Mouse (Mus musculus): ENCODE measurements around the gene Trim17. TPM values are rescaled to one million over a fixed set of nuclear protein-coding genes. Genes with fewer than 3 reads are reported as not detected.

The Trim17 gene
- 0.27 and 0.57 TPM in 2 replicates for polyA plus RNA-seq (2015; fragmentation: Nextera tagmentation; extraction: Ambion mirVana)

GRCm38 (mm10) chr11:58954420-58955142 is at the start of gene Trim17, which contains the start of gene Hist3h2a:
Gene Trim17, plus strand, starts transcription at chr11:58954685.
Gene Hist3h2a, plus strand, starts transcription at chr11:58954685.
- H3K36me3 ChIP-seq, result 0 out of 2 replicates have a peak, but pooled peaks cover 4% of the 10 kb centered on the region
- whole genome bisulfite sequencing, result under 1% methylated on average over 49 of the region's 49 CpGs
- ATAC-seq (replicated peaks; ENCODE audit: insufficient number of reproducible peaks, insufficient read depth, low FRiP score, low read depth), result peak; percentile 92
- H3K4me3 ChIP-seq, result peak within 1 kb of the TSS; percentile 86
- H3K27me3 ChIP-seq, result peaks cover 16% of the 10 kb centered on the region
- H3K4me2 ChIP-seq, result peak within 1 kb of the TSS; percentile 94
- no peaks in the 10 kb centered on the region for H3K9me3 ChIP-seq (replicated peaks)
- H3K27ac ChIP-seq, result peak within 1 kb of the TSS; percentile 100
- peak within 1 kb of the TSS; percentile 93 for H3K9ac ChIP-seq
- H3K4me1 ChIP-seq (replicated peaks), result peaks cover 43% of the 10 kb centered on the region

GRCm38 (mm10) chr11:58904838-58905237 is 49.6 kb upstream of the Trim17 start:
- peak overlapping the region; percentile 86; the same call in 1 of the 2 replicates for H3K4me2 ChIP-seq
- no peak overlapping the region for H3K27ac ChIP-seq
- 51% methylated on average over 6 of the region's 6 CpGs for WGBS
- no peak overlapping the region for H3K4me3 ChIP-seq
- peaks cover 13% of the 10 kb centered on the region for H3K4me1 ChIP-seq (replicated peaks)
- H3K36me3 ChIP-seq, result peaks cover 17% of the 10 kb centered on the region
- ATAC-seq (replicated peaks; ENCODE audit: insufficient number of reproducible peaks, insufficient read depth, low FRiP score, low read depth), result no peak
- no peak overlapping the region for H3K9ac ChIP-seq
- no peaks in the 10 kb centered on the region for H3K27me3 ChIP-seq
- H3K9me3 ChIP-seq (replicated peaks), result no peaks in the 10 kb centered on the region

- Histone ChIP-seq H3K9ac (no peak overlapping the region), H3K4me3 (no peak overlapping the region), H3K27ac (no peak overlapping the region), H3K9me3 (replicated peaks) (no peaks in the 10 kb centered on the region), H3K4me1 (replicated peaks) (peaks cover 6% of the 10 kb centered on the region), H3K4me2 (0 out of 2 replicates have a peak overlapping the region, but pooled peaks have one; percentile 69), H3K27me3 (0 out of 2 replicates have a peak, but pooled peaks cover 6% of the 10 kb centered on the region), H3K36me3 (no peaks in the 10 kb centered on the region)
- WGBS, result 64% methylated on average over 1 of the region's 1 CpGs
- no peak for ATAC-seq (replicated peaks; ENCODE audit: insufficient number of reproducible peaks, insufficient read depth, low FRiP score, low read depth)
Measured at GRCm38 (mm10) chr11:58913776-58914175, 40.7 kb upstream of the Trim17 start.

- H3K4me3 ChIP-seq, result peak overlapping the region; percentile 41
- 9% methylated on average over 17 of the region's 17 CpGs for WGBS
- H3K36me3 ChIP-seq, result no peaks in the 10 kb centered on the region
- H3K4me2 ChIP-seq, result peak overlapping the region; percentile 69
- peaks cover 6% of the 10 kb centered on the region for H3K4me1 ChIP-seq (replicated peaks)
- ATAC-seq (replicated peaks; ENCODE audit: insufficient number of reproducible peaks, insufficient read depth, low FRiP score, low read depth), result no peak; the same call in 1 of the 2 replicates
- H3K27me3 ChIP-seq, result 0 out of 2 replicates have a peak, but pooled peaks cover 6% of the 10 kb centered on the region
- H3K9me3 ChIP-seq (replicated peaks), result no peaks in the 10 kb centered on the region
- H3K9ac ChIP-seq, result peak overlapping the region; percentile 51
- H3K27ac ChIP-seq, result no peak overlapping the region
Measured at GRCm38 (mm10) chr11:58914461-58915028, 39.9 kb upstream of the Trim17 start.

GRCm38 (mm10) chr11:58916879-58917744 is 37.4 kb upstream of the Trim17 start:
- Histone ChIP-seq H3K4me2 (no peak overlapping the region), H3K36me3 (no peaks in the 10 kb centered on the region), H3K27me3 (0 out of 2 replicates have a peak, but pooled peaks cover 6% of the 10 kb centered on the region), H3K4me1 (replicated peaks) (peaks cover 6% of the 10 kb centered on the region), H3K9me3 (replicated peaks) (no peaks in the 10 kb centered on the region), H3K9ac (no peak overlapping the region), H3K27ac (no peak overlapping the region), H3K4me3 (no peak overlapping the region)
- 55% methylated on average over 14 of the region's 14 CpGs for WGBS
- 0 out of 2 replicates have a peak, but pooled peaks have one; percentile 21 for ATAC-seq (replicated peaks; ENCODE audit: insufficient number of reproducible peaks, insufficient read depth, low FRiP score, low read depth)

GRCm38 (mm10) chr11:58917745-58918366 is 36.6 kb upstream of the Trim17 start, which contains the start of gene Btnl10:
Gene Btnl10, plus strand, starts transcription at chr11:58917908.
- ATAC-seq (replicated peaks; ENCODE audit: insufficient number of reproducible peaks, insufficient read depth, low FRiP score, low read depth), result no peak
- Histone ChIP-seq H3K36me3 (no peaks in the 10 kb centered on the region), H3K9me3 (replicated peaks) (no peaks in the 10 kb centered on the region), H3K27me3 (0 out of 2 replicates have a peak, but pooled peaks cover 6% of the 10 kb centered on the region), H3K4me2 (no peak within 1 kb of the TSS), H3K4me3 (no peak within 1 kb of the TSS), H3K27ac (no peak within 1 kb of the TSS), H3K9ac (no peak within 1 kb of the TSS), H3K4me1 (replicated peaks) (peaks cover 6% of the 10 kb centered on the region)
- 76% methylated on average over 12 of the region's 12 CpGs for WGBS

- no peak overlapping the region for H3K9ac ChIP-seq
- no peaks in the 10 kb centered on the region for H3K36me3 ChIP-seq
- H3K4me2 ChIP-seq, result no peak overlapping the region
- no peak for ATAC-seq (replicated peaks; ENCODE audit: insufficient number of reproducible peaks, insufficient read depth, low FRiP score, low read depth)
- H3K4me3 ChIP-seq, result no peak overlapping the region
- H3K9me3 ChIP-seq (replicated peaks), result no peaks in the 10 kb centered on the region
- 65% methylated on average over 5 of the region's 5 CpGs for WGBS
- 0 out of 2 replicates have a peak, but pooled peaks cover 6% of the 10 kb centered on the region for H3K27me3 ChIP-seq
- peaks cover 6% of the 10 kb centered on the region for H3K4me1 ChIP-seq (replicated peaks)
- no peak overlapping the region for H3K27ac ChIP-seq
Measured at GRCm38 (mm10) chr11:58918759-58919158, 35.7 kb upstream of the Trim17 start.

GRCm38 (mm10) chr11:58922420-58922819 is 32.1 kb upstream of the Trim17 start:
- Histone ChIP-seq H3K4me1 (replicated peaks) (no peaks in the 10 kb centered on the region), H3K4me2 (no peak overlapping the region), H3K27ac (no peak overlapping the region), H3K36me3 (no peaks in the 10 kb centered on the region), H3K9me3 (replicated peaks) (no peaks in the 10 kb centered on the region), H3K27me3 (no peaks in the 10 kb centered on the region), H3K4me3 (no peak overlapping the region), H3K9ac (no peak overlapping the region)
- 79% methylated on average over 9 of the region's 9 CpGs for WGBS
- ATAC-seq (replicated peaks; ENCODE audit: insufficient number of reproducible peaks, insufficient read depth, low FRiP score, low read depth), result no peak

- Histone ChIP-seq H3K27ac (no peak overlapping the region), H3K9ac (no peak overlapping the region), H3K4me2 (no peak overlapping the region), H3K4me3 (no peak overlapping the region), H3K36me3 (peaks cover 9% of the 10 kb centered on the region; the same call in 1 of the 2 replicates), H3K4me1 (replicated peaks) (peaks cover 8% of the 10 kb centered on the region), H3K9me3 (replicated peaks) (no peaks in the 10 kb centered on the region), H3K27me3 (no peaks in the 10 kb centered on the region)
- 86% methylated on average over 2 of the region's 3 CpGs for WGBS
- no peak for ATAC-seq (replicated peaks; ENCODE audit: insufficient number of reproducible peaks, insufficient read depth, low FRiP score, low read depth)
Measured at GRCm38 (mm10) chr11:58926651-58927050, 27.8 kb upstream of the Trim17 start.

- no peak overlapping the region for H3K27ac ChIP-seq
- 67% methylated on average over 2 of the region's 2 CpGs for WGBS
- H3K9ac ChIP-seq, result no peak overlapping the region
- no peaks in the 10 kb centered on the region for H3K27me3 ChIP-seq
- peaks cover 13% of the 10 kb centered on the region for H3K36me3 ChIP-seq
- ATAC-seq (replicated peaks; ENCODE audit: insufficient number of reproducible peaks, insufficient read depth, low FRiP score, low read depth), result no peak
- no peak overlapping the region for H3K4me2 ChIP-seq
- peaks cover 8% of the 10 kb centered on the region for H3K4me1 ChIP-seq (replicated peaks)
- no peak overlapping the region for H3K4me3 ChIP-seq
- no peaks in the 10 kb centered on the region for H3K9me3 ChIP-seq (replicated peaks)
Measured at GRCm38 (mm10) chr11:58927053-58927452, 27.4 kb upstream of the Trim17 start.
